Mouse (Mus musculus) kidney, postnatal 0 days (tissue): ENCODE results near the gene Pdcd2l. TPM values are rescaled to one million over a fixed set of nuclear protein-coding genes. Genes with fewer than 3 reads are reported as not detected.

Experiments
- ATAC-seq: fragments of 200-750 bp; cut with Nextera tagmentation; replicated peaks from 2 replicates; pipeline ENCODE4 v1.8.0; 2017; ENCODE audit warnings: low read depth, moderate number of reproducible peaks, moderate TSS enrichment, moderate library complexity; ENCODE audit not compliant: low FRiP score
- DNase-seq: peaks from one replicate; pipeline ENCODE4 v3.0.0-alpha.2; 2016; ENCODE audit warnings: low spot score
- H3K27ac ChIP-seq: fragments of 300-500 bp; sonication (generic); 2 replicates; pipeline ENCODE4 v1.5.1; 2014; ENCODE audit warnings: mild to moderate bottlenecking
- H3K27me3 ChIP-seq: fragments of 300-500 bp; sonication (generic); 2 replicates; pipeline ENCODE4 v1.6.1; 2014; ENCODE audit warnings: low read length, mixed read lengths; ENCODE audit not compliant: insufficient read depth
- H3K36me3 ChIP-seq: fragments of 300-500 bp; sonication (generic); 2 replicates; pipeline ENCODE4 v1.6.1; 2014; ENCODE audit warnings: low read length, mixed read lengths; ENCODE audit not compliant: insufficient read depth
- H3K4me1 ChIP-seq: fragments of 300-500 bp; sonication (generic); replicated peaks from 2 replicates; pipeline ENCODE4 v1.6.1; 2014; ENCODE audit warnings: antibody characterized with exemption, low read length, mixed read lengths; ENCODE audit not compliant: insufficient read depth
- H3K4me2 ChIP-seq: fragments of 300-500 bp; sonication (generic); 2 replicates; pipeline ENCODE4 v1.6.1; 2014; ENCODE audit warnings: mild to moderate bottlenecking, low read length, moderate library complexity, mixed read lengths
- H3K4me3 ChIP-seq: fragments of 300-500 bp; sonication (generic); replicated peaks from 2 replicates; pipeline ENCODE4 v1.5.1; 2014; ENCODE audit warnings: low read depth, low read length
- H3K9ac ChIP-seq: fragments of 300-500 bp; sonication (generic); 2 replicates; pipeline ENCODE4 v1.6.1; 2014; ENCODE audit warnings: low read depth, low read length
- H3K9me3 ChIP-seq: fragments of 300-500 bp; sonication (generic); replicated peaks from 2 replicates; pipeline ENCODE4 v1.6.1; 2016; ENCODE audit warnings: low read length, inconsistent platforms, mixed read lengths
- CTCF ChIP-seq: IDR thresholded peaks from 2 replicates; pipeline ENCODE4 v1.5.1; 2016; ENCODE audit warnings: antibody characterized with exemption, low read depth, mild to moderate bottlenecking, moderate library complexity
- WGBS: fragments of 180-500 bp; shearing (Covaris S2); extraction: QIAGEN DNeasy Blood & Tissue Kit; methylation state at CpG from one replicate; pipeline ENCODE4 v1.1.7; 2014; 5-methylcytosine and 5-hydroxymethylcytosine counted together
- polyA plus RNA-seq: library from polyadenylated mRNA; unstranded; fragments of >200 nt; fragmentation: Nextera tagmentation; extraction: Ambion mirVana; gene quantifications from 2 replicates; pipeline ENCODE4 v1.2.1, GENCODE M21; 2015

Gene Pdcd2l
- polyA plus RNA-seq, 1 experiment from 2014 or later: 51.4 TPM

GRCm38 (mm10) chr7:34233909-34234609, 37.6 kb upstream of the Pdcd2l start:
- DNase-seq (peak; percentile 96), ATAC-seq (peak; percentile 92)
- Histone ChIP-seq H3K9me3 (no peaks in the 10 kb centered on the region), H3K4me3 (peak overlapping the region; percentile 46), H3K36me3 (peaks cover 11% of the 10 kb centered on the region), H3K4me1 (peaks cover 11% of the 10 kb centered on the region), H3K27ac (peak overlapping the region; percentile 91), H3K9ac (peak overlapping the region; percentile 64), H3K27me3 (no peaks in the 10 kb centered on the region), H3K4me2 (peak overlapping the region; percentile 67)
- under 1% methylated on average over 46 of the region's 46 CpGs for WGBS
- no peak for TF ChIP-seq CTCF

GRCm38 (mm10) chr7:34232785-34233725, 36.6 kb upstream of the Pdcd2l start:
- peak overlapping the region; percentile 67 for H3K4me2 ChIP-seq
- peak overlapping the region; percentile 46 for H3K4me3 ChIP-seq
- ATAC-seq: no peak
- no peaks in the 10 kb centered on the region for H3K27me3 ChIP-seq
- DNase-seq: no peak
- no peaks in the 10 kb centered on the region for H3K9me3 ChIP-seq
- WGBS: 44% methylated on average over 7 of the region's 7 CpGs
- peak overlapping the region; percentile 64 for H3K9ac ChIP-seq
- H3K27ac ChIP-seq: peak overlapping the region; percentile 91
- no peak for TF ChIP-seq CTCF
- peaks cover 18% of the 10 kb centered on the region for H3K4me1 ChIP-seq
- peaks cover 3% of the 10 kb centered on the region; the same call in 1 of the 2 replicates for H3K36me3 ChIP-seq

DNA sequence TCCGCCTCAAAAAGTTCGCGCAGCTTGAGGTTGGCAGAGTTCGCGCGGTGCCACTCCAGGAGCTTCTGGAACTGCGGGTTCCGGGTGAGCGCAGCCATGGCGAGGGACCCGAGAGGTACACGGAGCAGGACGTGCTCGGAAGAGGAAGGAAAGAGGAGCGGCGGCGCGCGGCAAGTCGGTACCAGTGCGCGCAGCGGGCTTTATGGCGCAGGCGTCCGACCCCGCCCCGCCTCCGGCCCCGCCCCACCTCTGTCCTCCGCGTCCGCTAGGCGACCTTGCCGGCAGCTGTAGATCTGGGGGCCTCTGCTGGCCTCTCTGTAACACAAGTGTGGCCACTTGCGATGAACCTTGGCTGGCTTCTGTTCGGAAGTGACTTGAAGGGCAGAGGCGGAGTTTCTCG, 33.7 kb upstream of the Pdcd2l start, which contains the start of gene Gpi1:
TSS of gene Gpi1 (minus strand) at position 221 of the 400 bp plus-strand sequence.
- Histone ChIP-seq H3K9me3 (no peaks in the 10 kb centered on the region), H3K36me3 (peaks cover 19% of the 10 kb centered on the region), H3K4me1 (peaks cover 22% of the 10 kb centered on the region), H3K4me3 (peak within 1 kb of the TSS; percentile 86), H3K27ac (peak within 1 kb of the TSS; percentile 88), H3K27me3 (no peaks in the 10 kb centered on the region), H3K4me2 (peak within 1 kb of the TSS; percentile 81), H3K9ac (peak within 1 kb of the TSS; percentile 84)
- WGBS: under 1% methylated on average over 39 of the region's 39 CpGs
- DNase-seq (peak; percentile 94), ATAC-seq (peak; percentile 76)
- peak; percentile 56 for TF ChIP-seq CTCF

DNA sequence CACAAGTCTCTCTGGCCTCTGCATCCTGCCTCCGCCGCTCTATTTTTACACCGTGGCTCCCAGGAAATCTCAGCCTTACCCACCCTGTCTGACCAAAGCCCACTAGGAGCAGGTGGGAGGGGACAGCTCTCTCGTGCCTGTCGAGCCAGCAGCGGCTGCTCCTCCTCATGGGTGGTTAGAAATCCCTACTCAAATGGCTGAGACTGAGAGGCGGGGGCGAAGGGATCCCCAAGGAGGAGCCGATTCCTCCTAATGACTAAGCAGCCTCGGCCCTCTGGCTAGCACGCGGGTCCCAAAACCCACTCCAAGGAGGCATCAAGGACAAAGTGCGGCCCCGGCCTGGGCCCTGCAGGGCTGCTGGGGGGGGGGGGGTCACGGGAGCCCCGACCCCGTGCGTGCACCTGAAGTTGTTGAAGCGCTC, 33.2 kb upstream of the Pdcd2l start:
- peak overlapping the region; percentile 84 for H3K9ac ChIP-seq
- H3K4me3 ChIP-seq: peak overlapping the region; percentile 86
- no peak for TF ChIP-seq CTCF
- under 1% methylated on average over 19 of the region's 19 CpGs for WGBS
- peak; percentile 84 for DNase-seq
- H3K4me2 ChIP-seq: peak overlapping the region; percentile 81
- ATAC-seq: peak; percentile 31
- no peaks in the 10 kb centered on the region for H3K9me3 ChIP-seq
- H3K27ac ChIP-seq: peak overlapping the region; percentile 88
- H3K27me3 ChIP-seq: no peaks in the 10 kb centered on the region
- peaks cover 22% of the 10 kb centered on the region for H3K36me3 ChIP-seq
- H3K4me1 ChIP-seq: peaks cover 22% of the 10 kb centered on the region

GRCm38 (mm10) chr7:34229153-34229552, 32.7 kb upstream of the Pdcd2l start:
- TF ChIP-seq CTCF: no peak
- WGBS: 19% methylated on average over 5 of the region's 5 CpGs
- H3K4me1 ChIP-seq: peaks cover 22% of the 10 kb centered on the region
- no peak for ATAC-seq
- H3K27me3 ChIP-seq: no peaks in the 10 kb centered on the region
- peak overlapping the region; percentile 84 for H3K9ac ChIP-seq
- H3K4me3 ChIP-seq: peak overlapping the region; percentile 86
- no peaks in the 10 kb centered on the region for H3K9me3 ChIP-seq
- H3K4me2 ChIP-seq: peak overlapping the region; percentile 81
- DNase-seq: peak; percentile 19
- H3K36me3 ChIP-seq: peaks cover 25% of the 10 kb centered on the region
- H3K27ac ChIP-seq: peak overlapping the region; percentile 88

DNA sequence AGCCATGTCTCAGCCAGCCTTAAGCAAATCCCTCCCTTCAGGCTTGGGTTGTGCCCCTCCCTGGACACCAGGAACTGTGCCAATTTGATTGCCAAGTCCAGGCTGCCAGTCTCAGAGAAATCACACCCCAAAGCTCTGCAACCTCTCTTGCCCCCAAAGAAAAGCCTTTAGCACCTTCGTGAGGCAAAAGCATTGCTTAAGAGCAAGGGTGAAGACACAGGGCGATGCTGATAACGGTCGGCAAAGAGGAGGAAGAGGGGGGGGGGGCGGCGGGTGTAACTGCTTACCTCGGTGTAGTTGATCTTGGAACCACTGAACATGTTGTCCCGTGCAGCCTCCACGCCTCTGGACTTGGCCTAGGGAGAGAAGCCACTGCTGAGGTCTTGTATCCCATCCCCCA, 32.2 kb upstream of the Pdcd2l start:
- Histone ChIP-seq H3K27me3 (no peaks in the 10 kb centered on the region), H3K36me3 (peaks cover 28% of the 10 kb centered on the region), H3K27ac (no peak overlapping the region), H3K9ac (0 out of 2 replicates have a peak overlapping the region, but pooled peaks have one; percentile 19), H3K4me2 (peak overlapping the region; percentile 81), H3K9me3 (no peaks in the 10 kb centered on the region), H3K4me1 (peaks cover 22% of the 10 kb centered on the region), H3K4me3 (peak overlapping the region; percentile 86; the same call in 1 of the 2 replicates)
- no peak for TF ChIP-seq CTCF
- DNase-seq (no peak), ATAC-seq (no peak)
- 29% methylated on average over 7 of the region's 9 CpGs for WGBS
